Comparison of ENCODE assay signal across 19 mouse cellular contexts in genomic region chr1:26573798-26574450, GRCm38 (mm10).
"Had no signal": no experiment of that assay in that cellular context is flagged by ENCODE, and none has a peak within 500 bp of the region (broad histone marks: within the 10 kb centered on the region; RNA-seq: fewer than 3 reads in every experiment).

No protein-coding gene starts in this region.

- H3K27ac ChIP-seq: lung, embryonic 15.5 days; macrophage; midbrain, embryonic 13.5 days; midbrain, embryonic 15.5 days; neural tube, embryonic 12.5 days had no signal

- H3K9me3 ChIP-seq: lung, embryonic 15.5 days; megakaryocyte, embryonic 14.5 days; midbrain, embryonic 13.5 days; midbrain, embryonic 15.5 days; neural tube, embryonic 12.5 days had no signal

- H3K9ac ChIP-seq: lung, embryonic 15.5 days; midbrain, embryonic 13.5 days; midbrain, embryonic 15.5 days; neural tube, embryonic 12.5 days had no signal

- ATAC-seq: lung, postnatal 0 days; midbrain, embryonic 13.5 days; midbrain, embryonic 15.5 days had no signal

- H3K27me3 ChIP-seq: lung, embryonic 15.5 days; megakaryocyte, embryonic 14.5 days; midbrain, embryonic 13.5 days; midbrain, embryonic 15.5 days; neural tube, embryonic 12.5 days had no signal

- H3K4me1 ChIP-seq: lung, embryonic 15.5 days; megakaryocyte, embryonic 14.5 days; midbrain, embryonic 13.5 days; midbrain, embryonic 15.5 days; neural tube, embryonic 12.5 days had no signal

- H3K4me2 ChIP-seq: lung, embryonic 15.5 days; midbrain, embryonic 11.5 days; midbrain, embryonic 13.5 days; midbrain, embryonic 15.5 days; neural tube, embryonic 12.5 days had no signal

- H3K4me3 ChIP-seq: lung, embryonic 15.5 days; megakaryocyte, embryonic 14.5 days; midbrain, embryonic 13.5 days; midbrain, embryonic 15.5 days; neural tube, embryonic 12.5 days had no signal

- DNase-seq: lung, adult 2 months; lung, postnatal 14 days; lung, postnatal 36 days; retina, postnatal 1 day; right cerebral cortex, adult 18-20 months; right cerebral cortex, postnatal 25 days; right cerebral cortex, postnatal 4 days; spleen, adult 18-20 months; thymus, adult 18-20 months; thymus, postnatal 14 days; thymus, postnatal 36 days had no signal

- H3K36me3 ChIP-seq: lung, embryonic 15.5 days; midbrain, embryonic 13.5 days; midbrain, embryonic 15.5 days; neural tube, embryonic 12.5 days had no signal
